Mouse (Mus musculus) adrenal gland, postnatal 25 days (tissue): ENCODE data around the gene Mdga1. TPM values are rescaled to one million over a fixed set of nuclear protein-coding genes. Genes with fewer than 3 reads are reported as not detected.
A peak's percentile ranks its signal among the peaks of the same experiment; 100 is the strongest.

Source experiments
- DNase-seq: peaks from one replicate; pipeline ENCODE4 v3.0.0; 2021; ENCODE audit warnings: mixed read lengths
- total RNA-seq: library from RNA; stranded (reverse); gene quantifications from 2 replicates; pipeline ENCODE4 v1.2.3, GENCODE M21; 2021

Mdga1 gene
- total RNA-seq, 1 experiment from 2014 or later, result 1.9 TPM

DNA sequence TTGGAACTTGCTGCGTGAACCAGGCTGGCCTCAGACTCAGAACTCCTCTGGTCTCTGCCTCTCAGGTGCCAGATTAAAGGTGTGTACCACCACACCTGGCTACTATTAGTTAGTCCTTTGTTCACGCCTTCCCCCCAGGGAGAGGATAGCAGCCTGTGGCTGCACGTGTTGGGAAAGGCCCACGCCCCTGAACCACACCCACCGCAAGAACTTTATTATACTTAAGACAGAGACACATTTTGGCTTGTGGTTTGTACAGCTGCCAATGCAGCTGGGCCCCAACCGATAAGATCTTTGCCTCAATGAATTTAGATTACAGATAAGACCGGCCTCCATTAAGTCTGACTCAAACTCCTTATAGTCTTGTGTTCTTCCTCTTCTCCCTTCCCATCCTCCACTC lies 10.0 kb upstream of the Mdga1 start:
- no peak for DNase-seq

- no peak for DNase-seq
Measured at GRCm38 (mm10) chr17:29979020-29979419, 9.1 kb upstream of the Mdga1 start.

GRCm38 (mm10) chr17:29975731-29976130 lies 5.8 kb upstream of the Mdga1 start:
- DNase-seq, result peak; percentile 89

GRCm38 (mm10) chr17:29973226-29973625 lies 3.3 kb upstream of the Mdga1 start:
- no peak for DNase-seq

DNA sequence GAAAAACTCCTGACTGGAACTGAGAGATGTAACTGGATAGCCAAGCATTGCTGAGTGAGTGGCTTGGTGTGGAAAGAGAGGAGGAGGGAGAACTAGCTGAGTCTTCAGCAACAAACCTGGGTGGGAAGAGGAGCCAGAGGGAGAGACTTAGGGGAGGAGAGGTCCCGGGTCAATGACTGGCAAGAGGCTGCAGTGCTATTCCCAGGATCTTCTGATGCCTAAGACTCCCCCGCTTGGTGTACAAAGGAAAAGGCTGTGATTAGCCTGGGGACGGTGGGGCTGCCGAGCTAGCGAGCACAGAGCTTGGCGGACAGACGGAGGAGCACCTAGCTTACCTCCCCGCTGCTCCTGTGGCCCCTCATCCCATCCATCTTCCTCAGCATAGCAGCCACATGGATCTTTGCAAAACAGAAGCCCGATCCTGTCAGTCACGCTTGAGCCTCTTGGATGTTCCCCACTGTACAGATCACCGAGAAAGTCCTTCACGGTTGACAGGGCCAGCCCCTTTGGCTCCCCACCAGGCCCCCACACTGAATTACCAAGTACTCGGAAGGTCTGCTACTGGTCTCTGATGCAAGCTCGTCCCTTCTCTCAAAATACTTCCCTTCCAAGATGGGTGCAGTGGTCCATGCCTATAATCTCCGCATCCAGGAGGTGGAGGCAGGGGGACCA lies 2.0 kb upstream of the Mdga1 start:
- DNase-seq, result no peak

GRCm38 (mm10) chr17:29965506-29965905 lies 4.4 kb downstream of the Mdga1 start:
- DNase-seq, result no peak

DNA sequence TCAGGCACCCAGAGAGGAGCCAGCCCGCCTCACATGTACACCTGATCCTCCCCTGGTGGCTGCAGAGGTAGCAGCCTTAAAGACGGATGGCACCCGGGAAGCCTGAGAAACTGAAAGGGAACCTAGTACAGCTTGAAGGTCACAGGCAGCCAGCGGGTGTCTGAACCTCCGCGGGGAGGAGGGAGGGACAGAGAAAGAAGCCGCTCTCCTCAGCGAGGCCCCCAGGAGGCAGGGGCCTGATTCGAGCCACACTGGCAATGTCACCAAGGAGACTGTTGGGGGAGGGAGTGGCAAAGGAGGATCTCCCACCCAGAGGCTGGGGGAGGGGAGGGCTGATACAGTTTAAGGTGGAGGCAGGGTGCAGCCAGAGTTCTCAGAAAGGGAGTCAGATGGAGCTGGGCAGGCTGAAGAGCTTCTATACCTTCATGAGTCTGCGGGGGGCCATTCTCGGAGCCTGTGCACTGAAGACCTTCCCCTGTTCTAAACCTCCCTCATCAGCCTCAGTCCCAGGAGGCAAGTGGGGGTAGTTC lies 6.1 kb downstream of the Mdga1 start:
- peak; percentile 36 for DNase-seq

DNA sequence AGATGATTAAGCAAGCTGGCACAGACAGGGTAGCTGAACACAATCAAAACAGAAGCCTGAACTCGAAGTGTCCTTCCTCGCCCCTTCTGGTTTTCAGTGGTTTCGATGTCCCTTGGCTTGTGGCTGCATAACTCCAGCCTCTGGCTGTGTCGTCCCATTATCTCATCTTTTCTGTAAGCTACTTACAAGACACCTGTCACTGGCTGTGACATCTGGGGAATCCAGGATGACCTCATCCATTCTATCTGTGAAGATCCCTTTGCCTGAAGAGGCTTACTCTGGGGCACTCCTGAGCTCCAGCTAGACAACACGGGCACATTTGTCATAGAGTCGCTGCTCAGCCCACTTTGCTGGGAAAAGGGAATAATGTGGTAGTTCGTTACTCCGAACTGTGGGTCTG lies 14.0 kb downstream of the Mdga1 start:
- DNase-seq, result no peak

DNA sequence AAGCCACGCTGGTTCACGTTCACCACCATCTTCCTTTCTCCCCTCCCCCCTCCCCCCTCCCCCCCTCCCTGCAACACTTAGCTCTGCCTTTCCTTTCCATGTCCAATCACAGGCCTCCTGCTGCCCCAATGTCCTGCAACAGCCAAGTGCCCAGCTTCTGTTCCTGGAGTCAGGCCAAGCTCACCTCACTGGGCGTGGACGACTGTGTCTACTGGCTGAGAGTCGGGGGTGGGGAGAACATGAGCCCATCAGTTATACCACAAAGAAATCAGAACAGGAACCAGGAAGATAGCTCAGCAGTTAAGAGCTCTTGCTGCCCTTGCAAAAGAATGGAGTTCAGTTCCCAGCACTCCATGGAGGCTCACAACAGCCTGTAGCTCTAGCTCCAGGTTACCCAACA lies 15.6 kb downstream of the Mdga1 start:
- no peak for DNase-seq

DNA sequence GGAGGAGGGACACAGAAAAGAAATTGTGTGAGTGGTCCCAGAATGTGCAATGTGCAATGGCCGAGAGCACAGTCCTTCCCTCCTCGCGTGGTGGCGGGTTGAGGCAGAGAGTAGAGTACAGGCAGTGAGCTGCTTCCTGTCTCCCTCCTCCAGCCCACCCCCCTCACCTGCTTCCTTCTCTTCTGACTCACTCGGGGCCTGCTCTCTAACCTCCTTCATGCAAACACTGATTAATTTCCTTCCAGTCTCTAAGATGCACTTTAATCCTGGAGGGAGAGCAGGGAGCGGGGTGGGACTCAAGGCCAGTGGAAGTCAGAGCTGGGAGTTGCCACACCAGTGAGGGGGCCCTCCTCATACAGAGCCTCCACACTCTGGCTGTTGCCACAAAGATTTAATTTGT lies 18.8 kb downstream of the Mdga1 start:
- no peak for DNase-seq

- DNase-seq, result no peak
Measured at GRCm38 (mm10) chr17:29950574-29950973, 19.3 kb downstream of the Mdga1 start.

DNA sequence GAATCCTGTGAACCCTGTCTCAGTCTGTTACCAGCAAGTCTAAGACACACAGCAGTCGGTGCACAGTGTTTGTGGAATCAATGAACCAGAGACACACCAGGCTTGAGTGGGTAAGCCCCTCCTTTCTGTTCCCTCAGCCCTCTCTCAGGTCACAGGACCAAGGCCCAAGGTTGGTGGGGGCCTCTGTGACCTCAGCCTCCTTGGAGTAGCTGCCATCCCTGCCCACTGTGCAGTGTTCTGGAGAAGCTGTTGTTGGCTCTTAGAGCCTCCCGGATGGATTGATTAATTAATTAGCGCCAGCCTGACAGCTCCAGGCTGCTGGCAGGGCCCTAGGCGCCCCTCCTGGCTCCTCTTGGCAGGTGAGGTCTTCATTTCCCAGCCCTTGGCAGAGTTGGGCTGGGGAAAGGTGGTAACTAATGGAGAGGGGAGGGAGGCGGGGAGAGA lies 22.6 kb downstream of the Mdga1 start:
- DNase-seq, result no peak

DNA sequence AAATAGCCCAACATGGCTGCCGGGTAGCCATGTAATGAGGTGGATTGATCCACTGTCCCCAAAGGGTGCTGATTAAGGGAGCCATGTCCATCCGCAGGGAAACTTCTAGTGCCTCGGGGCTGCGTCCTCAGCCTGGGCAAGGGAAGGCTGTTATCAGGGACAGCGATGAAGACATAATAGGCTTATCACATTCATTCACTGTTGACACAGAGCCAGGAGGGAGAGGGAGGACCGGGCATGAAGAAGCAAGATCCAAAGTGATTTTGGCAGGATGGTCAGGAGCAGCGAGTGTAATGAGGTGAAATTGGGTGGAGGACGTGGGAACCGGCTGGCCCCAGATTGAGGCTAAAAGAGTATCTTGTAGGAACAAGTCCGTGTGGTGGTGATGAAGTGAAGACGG lies 25.5 kb downstream of the Mdga1 start:
- DNase-seq, result no peak

DNA sequence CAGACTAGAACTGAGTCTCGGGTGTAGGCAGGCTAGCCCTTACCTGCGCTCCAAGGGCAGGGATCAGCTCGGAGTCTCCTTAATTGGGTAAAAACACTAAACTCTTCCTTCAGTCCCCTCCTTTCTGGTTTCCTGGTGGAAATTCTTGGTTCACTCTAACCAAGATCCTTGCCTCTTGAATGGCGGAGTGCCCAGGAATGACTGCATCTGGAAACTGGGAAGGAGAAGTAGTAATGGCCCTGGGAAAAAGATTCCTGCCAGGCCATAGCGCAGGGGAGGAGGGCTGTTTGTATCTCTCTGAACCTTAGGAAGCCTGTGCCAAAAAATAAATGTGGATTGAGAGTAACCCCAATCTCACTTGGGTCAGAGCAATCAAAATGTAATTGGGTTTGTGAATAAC lies 30.9 kb downstream of the Mdga1 start:
- DNase-seq, result no peak

DNA sequence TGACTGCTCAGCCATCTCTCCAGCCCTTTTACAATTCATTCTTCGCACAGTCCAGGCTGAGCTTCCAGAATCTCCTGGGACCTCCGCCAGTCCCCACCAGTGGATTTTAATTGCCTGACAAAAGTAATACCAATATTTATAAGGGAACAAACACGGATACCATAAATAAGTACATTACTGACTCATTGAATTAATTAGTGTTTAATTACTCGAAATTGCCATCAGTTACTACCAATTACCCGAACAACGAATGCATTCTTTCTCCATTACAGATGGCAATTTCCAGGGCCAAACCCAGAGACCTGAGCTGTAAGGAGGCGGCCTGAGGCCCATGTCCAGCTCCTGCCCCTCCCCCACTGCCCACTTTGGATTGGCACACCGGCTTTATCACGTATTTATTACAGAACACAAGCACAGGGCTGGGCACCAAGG lies 32.5 kb downstream of the Mdga1 start:
- DNase-seq, result peak; percentile 39

- no peak for DNase-seq
Measured at GRCm38 (mm10) chr17:29934133-29934851, 35.6 kb downstream of the Mdga1 start.

DNA sequence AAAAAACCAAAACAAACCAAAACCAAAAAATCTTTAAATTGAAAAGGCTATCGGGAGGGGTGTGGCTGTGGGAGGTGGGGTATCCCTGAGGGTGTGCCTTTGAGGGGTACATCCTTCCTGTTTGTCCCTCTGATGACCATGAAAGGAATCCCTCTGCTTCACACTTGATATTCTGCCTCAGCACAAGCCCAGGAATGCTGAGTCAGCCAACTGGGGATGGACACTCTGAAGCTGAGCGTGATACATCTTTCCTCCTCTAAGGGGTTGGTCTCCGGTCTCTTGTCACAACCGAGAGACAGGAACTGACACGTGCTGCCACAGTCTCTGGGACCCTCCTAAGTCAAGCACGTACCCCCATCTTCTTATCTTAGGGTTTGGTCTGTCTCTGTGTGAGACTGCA lies 37.1 kb downstream of the Mdga1 start:
- DNase-seq, result no peak

- no peak for DNase-seq
Measured at GRCm38 (mm10) chr17:29931224-29931945, 38.5 kb downstream of the Mdga1 start.

DNA sequence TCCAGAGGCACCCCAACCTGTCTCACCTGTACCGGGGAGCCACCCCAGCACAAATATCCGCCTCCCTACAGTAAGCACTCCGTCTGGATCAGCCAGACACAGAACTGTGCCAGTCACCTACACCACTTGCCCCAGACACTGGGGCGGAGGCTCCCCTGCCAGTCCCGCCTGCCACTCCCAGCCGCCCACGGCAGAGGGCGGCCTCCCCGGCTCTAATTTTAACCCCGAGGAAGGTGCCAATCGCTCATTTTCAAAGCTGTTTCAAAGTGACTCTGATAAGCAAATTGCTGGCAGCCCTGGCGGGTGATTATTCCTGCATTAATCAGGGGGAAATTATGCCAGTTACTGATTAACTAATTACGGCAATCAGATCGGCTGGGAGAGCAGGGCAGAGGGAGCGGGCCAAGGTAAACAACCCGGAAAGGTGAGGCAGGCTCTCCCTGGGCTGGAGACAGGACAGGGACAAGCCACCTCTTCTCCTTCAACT lies 41.1 kb downstream of the Mdga1 start:
- DNase-seq, result peak; percentile 25

- no peak for DNase-seq
Measured at GRCm38 (mm10) chr17:29925608-29926606, 44.0 kb downstream of the Mdga1 start.

DNA sequence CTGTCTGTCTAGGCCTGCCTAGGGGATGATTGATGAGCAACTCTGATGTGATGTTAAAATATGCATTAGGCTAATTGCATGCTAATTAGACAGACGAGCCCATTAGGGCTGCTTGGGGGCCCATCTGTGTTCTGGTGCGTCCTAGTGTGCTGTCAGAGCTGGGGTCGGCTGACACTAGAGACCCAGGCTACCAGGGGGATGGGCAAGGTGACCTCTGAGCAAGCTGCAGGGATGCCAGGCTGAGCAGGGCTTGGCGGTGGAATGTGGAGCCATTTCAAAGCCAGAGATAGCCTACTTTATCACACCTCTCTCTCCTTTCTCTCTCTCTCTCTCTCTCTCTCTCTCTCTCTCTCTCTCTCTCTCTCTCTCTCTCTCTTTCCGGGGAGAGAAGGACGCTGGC lies 49.8 kb downstream of the Mdga1 start:
- DNase-seq, result no peak

DNA sequence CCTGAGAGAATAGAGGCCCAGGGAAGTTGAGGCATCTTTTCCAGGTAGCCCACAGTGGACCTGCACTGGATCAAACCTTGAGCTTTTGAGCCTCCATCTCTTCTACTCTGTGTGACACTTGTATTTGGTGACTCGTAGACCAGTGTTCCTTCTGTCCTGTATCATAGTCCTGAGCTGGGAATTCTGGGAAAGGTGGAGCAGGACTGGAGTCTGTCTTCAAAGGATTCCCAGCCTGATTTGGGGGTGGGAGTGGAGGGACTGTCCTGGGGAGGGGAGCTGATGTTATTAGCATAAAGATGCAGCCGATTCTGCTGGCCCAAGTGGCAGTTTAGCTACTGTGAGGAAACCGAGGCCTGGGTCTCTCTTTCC lies 50.4 kb downstream of the Mdga1 start:
- no peak for DNase-seq
